7 mouse cellular contexts compared by ENCODE assay signal in genomic region chr10:86685179-86686016, GRCm38 (mm10). TPM values are rescaled to one million over a fixed set of nuclear protein-coding genes. Genes with fewer than 3 reads are reported as not detected.
DNase-seq lines count a peak whose midpoint lies in the region; ATAC-seq lines count a peak whose summit lies in the region.
"Not testable (repeated sequence)": the region's sequence is repeated elsewhere in the genome, so short reads cannot be mapped to it uniquely, and the experiment has no call there.

No protein-coding gene starts in this region.

- DNase-seq in adrenal gland, postnatal 10 days, result peak; percentile 88
- DNase-seq in embryonic facial prominence, embryonic 10.5 days (ENCODE audit: low spot score), result peak; percentile 87
- peak; percentile 80 for DNase-seq in kidney, adult 11 months
- DNase-seq in limb, embryonic 10.5 days (ENCODE audit: low spot score), result peak; percentile 89
- peak; percentile 36 for DNase-seq in skeletal muscle tissue, adult 2 months (ENCODE audit: low read depth, low spot score)

- H3K4me2 ChIP-seq in midbrain, embryonic 12.5 days (replicated peaks), result peak overlapping the region; percentile 74

- peak overlapping the region; percentile 78 for H3K4me3 ChIP-seq in embryonic facial prominence, embryonic 10.5 days
- peak overlapping the region; percentile 67 for H3K4me3 ChIP-seq in limb, embryonic 10.5 days
- H3K4me3 ChIP-seq in midbrain, embryonic 12.5 days, result peak overlapping the region; percentile 71

- H3K9ac ChIP-seq in midbrain, embryonic 12.5 days (replicated peaks), result peak overlapping the region; percentile 87

- peak; percentile 87 for ATAC-seq in granulocyte monocyte progenitor cell, adult 5-6 weeks (replicated peaks; ENCODE audit: poor library complexity, severe bottlenecking)
- ATAC-seq in midbrain, embryonic 12.5 days (ENCODE audit: low FRiP score, low read depth), result peak; percentile 94

- peak overlapping the region; percentile 94 for H3K27ac ChIP-seq in embryonic facial prominence, embryonic 10.5 days (replicated peaks)
- peak overlapping the region; percentile 90 for H3K27ac ChIP-seq in limb, embryonic 10.5 days
- peak overlapping the region; percentile 71 for H3K27ac ChIP-seq in midbrain, embryonic 12.5 days (replicated peaks)

- not testable (repeated sequence) for H3K4me1 ChIP-seq in embryonic facial prominence, embryonic 10.5 days; limb, embryonic 10.5 days; midbrain, embryonic 12.5 days

- not testable (repeated sequence) for H3K27me3 ChIP-seq in embryonic facial prominence, embryonic 10.5 days (replicated peaks; ENCODE audit: low read depth, poor library complexity, severe bottlenecking); limb, embryonic 10.5 days (ENCODE audit: low read depth, poor library complexity, severe bottlenecking); midbrain, embryonic 12.5 days

- under 1% methylated on average over 53 of the region's 53 CpGs for WGBS in embryonic facial prominence, embryonic 10.5 days
- WGBS in limb, embryonic 10.5 days, result under 1% methylated on average over 53 of the region's 53 CpGs
- WGBS in midbrain, embryonic 12.5 days, result under 1% methylated on average over 52 of the region's 53 CpGs

- H3K9me3 ChIP-seq in embryonic facial prominence, embryonic 10.5 days; limb, embryonic 10.5 days (replicated peaks); midbrain, embryonic 12.5 days: not testable (repeated sequence)

- peaks cover 10% of the 10 kb centered on the region for H3K36me3 ChIP-seq in embryonic facial prominence, embryonic 10.5 days (replicated peaks)
- peaks cover 10% of the 10 kb centered on the region for H3K36me3 ChIP-seq in limb, embryonic 10.5 days
- H3K36me3 ChIP-seq in midbrain, embryonic 12.5 days, result not testable (repeated sequence)

RNA-seq across cellular contexts. Expression of gene Hsp90b1, which starts 19.9 kb away (rescaled TPM):
- total RNA-seq in adrenal gland, postnatal 10 days (2021), result 100 to 1,000 TPM; 394 to 499 TPM
- 594 and 621 TPM in 2 replicates for polyA plus RNA-seq in embryonic facial prominence, embryonic 10.5 days (2016; fragmentation: Nextera tagmentation; extraction: Ambion mirVana)
- 647 and 690 TPM in 2 replicates for total RNA-seq in granulocyte monocyte progenitor cell, adult 5-6 weeks (2014; fragmentation: Nextera tagmentation)
- total RNA-seq in granulocyte monocyte progenitor cell, adult 5-6 weeks (2017), result 1,472 and 1,643 TPM in 2 replicates
- polyA plus RNA-seq in limb, embryonic 10.5 days (2016; fragmentation: Nextera tagmentation; extraction: Ambion mirVana), result 590 and 620 TPM in 2 replicates
- polyA plus RNA-seq in midbrain, embryonic 12.5 days (2016; fragmentation: Nextera tagmentation; extraction: Ambion mirVana), result 452 and 458 TPM in 2 replicates

RNA-seq across cellular contexts. Expression of gene Ttc41, which starts 20.2 kb away (rescaled TPM):
- total RNA-seq in adrenal gland, postnatal 10 days (2021), result 1 to 10 TPM; 2.2 to 2.5 TPM
- polyA plus RNA-seq in embryonic facial prominence, embryonic 10.5 days (2016; fragmentation: Nextera tagmentation; extraction: Ambion mirVana), result 2.2 and 2.9 TPM in 2 replicates
- 0.58 and 7.0 TPM in 2 replicates for total RNA-seq in granulocyte monocyte progenitor cell, adult 5-6 weeks (2014; fragmentation: Nextera tagmentation)
- total RNA-seq in granulocyte monocyte progenitor cell, adult 5-6 weeks (2017), result 2.0 and 2.2 TPM in 2 replicates
- 1.9 and 2.7 TPM in 2 replicates for polyA plus RNA-seq in limb, embryonic 10.5 days (2016; fragmentation: Nextera tagmentation; extraction: Ambion mirVana)
- 3.0 and 3.5 TPM in 2 replicates for polyA plus RNA-seq in midbrain, embryonic 12.5 days (2016; fragmentation: Nextera tagmentation; extraction: Ambion mirVana)

Comparison
In these comparisons a context has a peak if more than half of its experiments do, and no peak if none do; other contexts are left out.
1. Peak in every context shown above with its lines: DNase-seq, ATAC-seq, H3K4me3 ChIP-seq and H3K27ac ChIP-seq.
2. DNase-seq: peak in every context shown above with its lines; median percentile 89 in limb, embryonic 10.5 days; 88 in adrenal gland, postnatal 10 days; 87 in embryonic facial prominence, embryonic 10.5 days; 80 in kidney, adult 11 months; 36 in skeletal muscle tissue, adult 2 months.